ENCODE assay signal across 23 mouse cellular contexts in genomic region chr7:135059071-135059470, GRCm38 (mm10).
A peak's percentile ranks its signal among the peaks of the same experiment; 100 is the strongest.
DNase-seq lines count a peak whose midpoint lies in the region; ATAC-seq and TF ChIP-seq lines count a peak whose summit lies in the region.
"Had no signal": no experiment of that assay in that cellular context is flagged by ENCODE, and none has a peak within 500 bp of the region (broad histone marks: within the 10 kb centered on the region; RNA-seq: fewer than 3 reads in every experiment).

No protein-coding gene starts in this region.

- no peaks in the 10 kb centered on the region; the same call in 1 of the 2 replicates for H3K9me3 ChIP-seq in midbrain, embryonic 16.5 days (replicated peaks; ENCODE audit: control insufficient read depth, low read length, poor library complexity, severe bottlenecking)
- no peaks in the 10 kb centered on the region; the same call in 1 of the 2 replicates for H3K9me3 ChIP-seq in midbrain, embryonic 15.5 days
- H3K9me3 ChIP-seq: stomach, embryonic 15.5 days had no signal

- 85% methylated on average over 4 of the region's 4 CpGs for WGBS in midbrain, embryonic 16.5 days
- WGBS in lung, adult 2 months: 86% methylated on average over 4 of the region's 4 CpGs
- WGBS in midbrain, embryonic 15.5 days: 91% methylated on average over 4 of the region's 4 CpGs

- intact Hi-C loops in left cerebral cortex, postnatal 10 days (cut with DNase I): no loop called here

- H3K4me2 ChIP-seq in midbrain, embryonic 16.5 days (ENCODE audit: low read length): no peak overlapping the region
- H3K4me2 ChIP-seq in midbrain, embryonic 15.5 days: no peak overlapping the region
- H3K4me2 ChIP-seq: embryonic facial prominence, embryonic 13.5 days; heart, embryonic 11.5 days; lung, embryonic 14.5 days; stomach, embryonic 15.5 days had no signal

- no peak for TF ChIP-seq CTCF in layer of hippocampus, adult 2 months (conservative IDR thresholded peaks at IDR 0.05)
- TF ChIP-seq CTCF in lung, adult 2 months (IDR thresholded peaks at IDR 0.05; ENCODE audit: insufficient read depth, low read length): no peak

- no peak for TF ChIP-seq POLR2A in lung, adult 2 months (IDR thresholded peaks at IDR 0.05; ENCODE audit: borderline replicate concordance, extremely low read depth, low read depth, low read length)

- H3K27ac ChIP-seq in layer of hippocampus, adult 2 months: peak overlapping the region; percentile 53; the same call in 1 of the 2 replicates
- no peak overlapping the region for H3K27ac ChIP-seq in midbrain, embryonic 16.5 days (ENCODE audit: low read length)
- no peak overlapping the region for H3K27ac ChIP-seq in midbrain, embryonic 15.5 days
- H3K27ac ChIP-seq: embryonic facial prominence, embryonic 13.5 days; gastrocnemius, adult 2 months; stomach, embryonic 15.5 days had no signal

- ATAC-seq in midbrain, embryonic 16.5 days: no peak
- ATAC-seq in midbrain, embryonic 15.5 days (replicated peaks): no peak
- ATAC-seq: forebrain, embryonic 14.5 days had no signal

- no peaks in the 10 kb centered on the region for H3K27me3 ChIP-seq in midbrain, embryonic 16.5 days (ENCODE audit: control insufficient read depth, insufficient read depth, low read depth, low read length)
- H3K27me3 ChIP-seq in midbrain, embryonic 15.5 days (replicated peaks): no peaks in the 10 kb centered on the region
- H3K27me3 ChIP-seq: embryonic facial prominence, embryonic 13.5 days; stomach, embryonic 15.5 days had no signal

- H3K4me1 ChIP-seq in midbrain, embryonic 16.5 days (ENCODE audit: control insufficient read depth, insufficient read depth, low read length): no peaks in the 10 kb centered on the region
- H3K4me1 ChIP-seq in lung, adult 2 months (ENCODE audit: control insufficient read depth, insufficient read depth, low read length): peaks cover 2% of the 10 kb centered on the region; the same call in 1 of the 2 replicates
- no peaks in the 10 kb centered on the region for H3K4me1 ChIP-seq in midbrain, embryonic 15.5 days
- H3K4me1 ChIP-seq: embryonic facial prominence, embryonic 13.5 days; stomach, embryonic 15.5 days had no signal

- H3K9ac ChIP-seq in midbrain, embryonic 16.5 days (ENCODE audit: low read depth, low read length): no peak overlapping the region
- H3K9ac ChIP-seq in midbrain, embryonic 15.5 days: no peak overlapping the region
- H3K9ac ChIP-seq: embryonic facial prominence, embryonic 13.5 days; lung, embryonic 14.5 days; stomach, embryonic 15.5 days had no signal

- DNase-seq in left cerebral cortex, adult 18-20 months (ENCODE audit: low spot score in 2 of 2): peak; percentile 6 to 25
- DNase-seq in left cerebral cortex, postnatal 10 days (ENCODE audit: extremely low spot score in 1 of 2, low spot score in 2 of 2): no peak
- peak; percentile 38 to 68 for DNase-seq in layer of hippocampus, adult 2 months (ENCODE audit: low spot score in 2 of 2)
- DNase-seq in left cerebral cortex, adult 9 months (ENCODE audit: low spot score in 2 of 2): peak; percentile 37 to 39
- DNase-seq in lung, adult 2 months: no peak
- DNase-seq: adrenal gland, adult 8-10 months; B cell, adult 2 months; cerebellum, adult 11 months; cerebellum, postnatal 10 days; gastrocnemius, adult 2 months; heart, postnatal 10 days; kidney, adult 2 months; kidney, postnatal 14 days; lung, embryonic 14.5 days; lung, postnatal 36 days; retina, postnatal 1 day; thymus, adult 2 months had no signal

- no peaks in the 10 kb centered on the region for H3K36me3 ChIP-seq in midbrain, embryonic 16.5 days (ENCODE audit: control insufficient read depth, insufficient read depth, low read length)
- no peaks in the 10 kb centered on the region for H3K36me3 ChIP-seq in midbrain, embryonic 15.5 days (replicated peaks)

- no peak overlapping the region for H3K4me3 ChIP-seq in layer of hippocampus, adult 2 months
- H3K4me3 ChIP-seq in midbrain, embryonic 16.5 days (ENCODE audit: low read depth, low read length): no peak overlapping the region
- H3K4me3 ChIP-seq in lung, adult 2 months (replicated peaks; ENCODE audit: extremely low read depth, low read depth, low read length): no peak overlapping the region
- H3K4me3 ChIP-seq in midbrain, embryonic 15.5 days: no peak overlapping the region
- H3K4me3 ChIP-seq: embryonic facial prominence, embryonic 13.5 days; gastrocnemius, adult 2 months; stomach, embryonic 15.5 days had no signal

Comparison
In these comparisons a context has a peak if more than half of its experiments do, and no peak if none do; other contexts are left out.
1. DNase-seq: peak in left cerebral cortex, adult 18-20 months (2 of 2), layer of hippocampus, adult 2 months (2 of 2) and left cerebral cortex, adult 9 months (2 of 2); none in left cerebral cortex, postnatal 10 days (0 of 2) and lung, adult 2 months (single experiment).